Mouse (Mus musculus) adrenal gland (tissue): Measurements from ENCODE around the gene Ren1.

Experiments used
- intact Hi-C: fragments of 180-260 bp; cut with DNase I; formaldehyde crosslinking; loops from one replicate; pipeline ENCODE4 v1.15.1; 2025

Ren1 gene

GRCm38 (mm10) chr1:133371431-133371830 lies 21.1 kb downstream of the Ren1 start:
- intact Hi-C loops: no loop called here

- intact Hi-C loops: no loop called here
Observed at GRCm38 (mm10) chr1:133372113-133372512, 21.8 kb downstream of the Ren1 start.

GRCm38 (mm10) chr1:133375696-133376346 lies 25.5 kb downstream of the Ren1 start:
- intact Hi-C loops: no loop called here

GRCm38 (mm10) chr1:133377547-133377946 lies 27.2 kb downstream of the Ren1 start:
- intact Hi-C loops: no loop called here

GRCm38 (mm10) chr1:133379254-133379985 lies 29.1 kb downstream of the Ren1 start:
- intact Hi-C loops: no loop called here

GRCm38 (mm10) chr1:133379986-133380320 lies 29.6 kb downstream of the Ren1 start:
- intact Hi-C loops: loop anchor here (10.0 kb wide), 1 partner anchor 115 kb away; no protein-coding TSS in a partner anchor

- intact Hi-C loops: loop anchor here (10.0 kb wide), 1 partner anchor 114 kb away; no protein-coding TSS in a partner anchor
Observed at GRCm38 (mm10) chr1:133380347-133381065, 30.2 kb downstream of the Ren1 start.

GRCm38 (mm10) chr1:133382008-133382407 lies 31.7 kb downstream of the Ren1 start:
- intact Hi-C loops: loop anchor here (2.0 to 10.0 kb wide), 2 partner anchors 113 to 229 kb away; partner anchors contain the start of gene Snrpe

GRCm38 (mm10) chr1:133382552-133383155 lies 32.3 kb downstream of the Ren1 start:
- intact Hi-C loops: loop anchor here (2.0 to 10.0 kb wide), 2 partner anchors 112 to 228 kb away; partner anchors contain the start of gene Snrpe

- intact Hi-C loops: loop anchor here (2.0 to 10.0 kb wide), 2 partner anchors 112 to 228 kb away; partner anchors contain the start of gene Snrpe
Observed at GRCm38 (mm10) chr1:133383157-133383783, 33.0 kb downstream of the Ren1 start.

GRCm38 (mm10) chr1:133385506-133385905 lies 35.2 kb downstream of the Ren1 start:
- intact Hi-C loops: loop anchor here (5.0 to 10.0 kb wide), 2 partner anchors 37 to 109 kb away; partner anchors contain the start of gene Sox13

GRCm38 (mm10) chr1:133386209-133386608 lies 35.9 kb downstream of the Ren1 start:
- intact Hi-C loops: loop anchor here (5.0 to 10.0 kb wide), 2 partner anchors 36 to 109 kb away; partner anchors contain the start of gene Sox13

GRCm38 (mm10) chr1:133387539-133388268 lies 37.4 kb downstream of the Ren1 start:
- intact Hi-C loops: loop anchor here (5.0 to 10.0 kb wide), 2 partner anchors 35 to 107 kb away; partner anchors contain the start of gene Sox13

- intact Hi-C loops: no loop called here
Observed at GRCm38 (mm10) chr1:133394702-133395101, 44.4 kb downstream of the Ren1 start.

GRCm38 (mm10) chr1:133396693-133397092 lies 46.4 kb downstream of the Ren1 start:
- intact Hi-C loops: no loop called here

- intact Hi-C loops: no loop called here
Observed at GRCm38 (mm10) chr1:133397094-133397482, 46.8 kb downstream of the Ren1 start.

- intact Hi-C loops: no loop called here
Observed at GRCm38 (mm10) chr1:133397483-133398237, 47.4 kb downstream of the Ren1 start.

GRCm38 (mm10) chr1:133400014-133400725 lies 49.9 kb downstream of the Ren1 start:
- intact Hi-C loops: no loop called here

GRCm38 (mm10) chr1:133404005-133404404 lies 53.7 kb downstream of the Ren1 start:
- intact Hi-C loops: no loop called here
